Mouse (Mus musculus) common myeloid progenitor, adult 5-6 weeks (primary cell): ENCODE data around the gene Slc25a26. TPM values are rescaled to one million over a fixed set of nuclear protein-coding genes. Genes with fewer than 3 reads are reported as not detected.

ENCODE experiments used
- ATAC-seq: replicated peaks from 2 replicates; pipeline ENCODE4 v1.8.0; 2016; ENCODE audit warnings: low read depth, mild to moderate bottlenecking, moderate TSS enrichment, inconsistent platforms; ENCODE audit not compliant: poor library complexity, severe bottlenecking
- total RNA-seq: library from RNA; stranded (forward); fragments of 200-1000, 187-1606 nt; gene quantifications from 2 replicates; pipeline ENCODE4 v1.2.3, GENCODE M21; 2017

Gene Slc25a26
- total RNA-seq, 1 experiment from 2014 or later = 6.6 TPM

DNA sequence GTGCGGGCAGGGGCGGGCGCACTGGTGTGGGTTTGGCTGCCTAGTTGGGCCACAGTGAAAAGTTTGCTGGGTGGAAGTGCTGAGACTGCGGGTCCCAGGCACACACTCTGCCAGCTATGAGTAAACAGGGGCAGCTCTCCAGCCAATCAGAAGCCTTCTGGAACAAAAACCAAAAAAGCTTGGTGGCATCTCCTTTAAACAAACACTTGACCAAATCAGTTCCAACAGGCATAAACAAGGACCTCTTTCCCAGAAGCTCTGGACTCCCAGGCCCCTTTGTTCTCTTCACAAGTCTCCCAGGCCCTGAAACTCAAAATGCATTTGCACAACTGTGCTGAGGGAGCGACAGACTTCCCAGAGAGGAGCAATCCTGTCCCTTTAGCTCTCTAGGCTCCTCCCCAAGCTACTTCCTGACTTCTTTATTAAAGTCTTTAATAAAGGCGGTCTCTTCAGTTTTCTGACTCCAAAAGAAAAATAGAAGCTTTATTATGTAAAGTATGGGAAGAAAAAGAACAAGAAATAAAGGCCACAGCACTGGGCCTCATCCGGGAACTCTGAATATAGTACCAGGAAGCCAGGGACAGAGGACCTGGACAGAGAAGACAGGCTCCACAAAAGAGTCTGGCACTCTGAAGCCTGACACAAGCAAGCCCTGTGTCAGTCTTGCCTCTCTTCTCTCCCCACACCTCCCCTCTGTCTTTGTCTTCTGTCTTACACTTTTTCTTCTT, 131.1 kb downstream of the Slc25a26 start:
- ATAC-seq = no peak

DNA sequence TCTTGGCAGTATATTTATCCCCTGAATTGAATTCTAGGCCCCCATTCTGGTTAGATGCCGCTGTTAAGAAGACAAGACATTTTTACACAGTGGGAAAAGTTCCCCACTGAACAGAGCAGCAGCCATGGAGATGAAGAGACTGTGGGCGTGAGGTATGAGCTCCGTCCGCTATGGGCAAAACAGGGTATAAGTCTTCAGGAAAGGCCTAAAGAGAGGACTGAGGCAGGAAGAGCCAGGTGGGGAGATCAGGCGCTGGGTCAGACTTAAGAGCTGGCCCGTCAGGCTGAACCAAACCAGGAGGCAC, 131.6 kb downstream of the Slc25a26 start:
- ATAC-seq = no peak

DNA sequence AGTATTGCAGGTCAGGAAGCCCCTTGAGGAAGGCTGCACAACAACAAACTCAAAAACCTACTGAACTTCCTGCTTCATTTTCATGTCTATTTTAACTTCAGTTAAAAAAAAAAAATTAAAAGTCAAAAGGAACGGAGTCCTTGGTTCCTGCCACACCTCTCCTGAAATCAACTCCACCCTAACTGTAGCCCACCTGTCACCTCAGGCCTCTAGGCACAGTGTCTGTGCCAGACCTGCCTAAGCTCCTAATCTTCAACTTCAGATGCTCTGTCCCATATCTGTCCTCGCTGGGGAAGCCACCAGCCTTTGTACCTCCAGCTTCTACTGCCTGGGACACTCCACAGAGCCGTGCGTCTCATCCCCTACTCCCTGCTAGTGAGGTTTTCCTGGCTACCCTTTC, 134.1 kb downstream of the Slc25a26 start:
- 0 out of 2 replicates have a peak, but pooled peaks have one; percentile 16 for ATAC-seq

DNA sequence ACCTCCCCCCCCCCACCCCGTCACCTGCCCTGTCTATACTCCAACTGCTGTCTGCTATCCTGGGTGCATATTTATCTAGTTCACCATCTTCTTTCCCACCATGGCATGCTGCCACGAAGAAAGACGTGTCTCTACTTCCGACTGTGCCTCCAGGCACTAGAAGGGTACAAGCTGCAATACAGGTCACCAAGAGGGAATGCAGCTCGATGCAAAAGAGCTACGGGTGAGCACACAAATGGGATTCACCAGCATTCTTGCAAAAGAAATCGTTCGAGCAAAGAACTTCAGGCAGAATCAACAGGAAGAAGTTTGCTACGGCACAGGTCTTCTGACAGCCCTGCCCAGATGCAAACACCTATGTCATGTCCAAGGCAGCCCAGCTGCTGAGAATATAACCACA, 134.6 kb downstream of the Slc25a26 start:
- ATAC-seq = no peak

DNA sequence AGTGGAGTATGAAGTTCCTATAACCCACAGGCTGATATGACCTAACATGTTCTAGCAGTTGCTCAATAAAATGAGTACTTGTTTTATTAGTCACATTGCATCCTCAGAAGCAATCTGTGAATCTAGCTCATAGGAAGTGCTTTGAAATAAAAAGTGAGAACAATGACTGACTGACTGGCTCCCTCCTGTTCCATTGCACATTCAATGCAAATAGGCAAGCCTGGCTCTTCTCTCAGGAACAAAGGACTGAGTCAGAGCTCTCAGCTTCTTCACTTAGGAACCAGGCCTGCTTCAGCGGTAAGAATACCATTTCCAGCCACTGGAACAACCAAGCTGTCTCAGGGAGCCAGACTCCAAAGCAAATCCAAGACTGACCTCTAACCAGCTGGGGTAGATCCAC, 135.2 kb downstream of the Slc25a26 start:
- ATAC-seq = no peak

DNA sequence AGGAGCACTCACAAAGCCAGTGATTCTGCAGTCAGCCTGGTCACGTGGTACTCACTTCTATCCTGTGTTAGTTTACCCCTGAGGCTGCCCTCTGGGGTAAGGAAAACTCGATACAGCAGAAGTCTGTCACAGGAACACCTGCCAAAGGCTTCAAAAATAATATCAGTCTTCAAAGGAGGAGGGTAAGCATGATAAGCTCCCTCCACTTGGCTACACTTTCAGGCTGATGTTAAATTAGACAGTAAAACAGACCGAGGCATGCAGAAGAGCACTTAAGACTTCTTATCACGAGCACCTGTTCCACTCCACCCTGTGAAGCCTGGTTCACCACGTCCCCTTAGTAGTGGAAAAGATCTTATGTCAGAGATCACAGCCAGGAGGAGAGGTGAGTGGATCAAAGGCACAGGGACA, 136.9 kb downstream of the Slc25a26 start:
- ATAC-seq = peak; percentile 72

DNA sequence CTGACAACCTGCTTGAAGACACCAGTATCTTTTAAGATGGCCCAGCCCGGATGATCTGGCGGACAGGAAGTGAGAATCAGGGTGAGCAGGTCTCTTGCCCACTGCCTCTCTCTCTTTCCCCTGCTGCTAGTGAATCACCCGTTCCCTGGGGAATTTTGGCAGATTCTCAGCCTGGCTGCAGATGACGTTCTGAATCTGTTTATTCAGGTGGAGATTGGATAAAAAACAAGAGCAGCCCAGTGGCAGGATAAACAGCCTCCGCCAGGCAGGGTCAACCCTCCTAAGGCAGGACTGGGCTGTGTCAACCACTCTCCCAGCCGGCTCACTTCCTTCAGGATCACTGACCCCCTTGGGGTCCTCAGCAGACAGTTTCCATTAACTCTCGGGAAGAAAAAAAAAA, 140.2 kb downstream of the Slc25a26 start:
- ATAC-seq = no peak

DNA sequence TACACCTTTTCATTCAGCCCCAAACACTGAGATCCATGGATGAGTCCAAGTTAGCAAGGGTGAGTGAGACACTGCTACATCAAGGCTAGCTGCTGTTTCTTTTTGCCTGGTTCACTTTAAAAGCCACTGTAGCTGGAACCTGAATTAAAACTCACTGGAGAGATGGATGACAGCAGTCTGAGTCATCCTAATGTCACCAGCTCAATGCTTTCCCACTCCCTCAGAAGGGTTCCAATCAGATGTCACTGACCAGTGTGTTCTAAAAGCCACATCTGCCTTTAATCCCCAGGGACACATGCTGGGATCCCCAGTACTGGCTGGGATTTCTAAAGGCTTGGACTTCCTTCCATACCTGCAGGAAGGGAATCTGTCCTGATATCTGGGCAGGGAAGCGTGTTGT, 141.9 kb downstream of the Slc25a26 start:
- no peak for ATAC-seq

DNA sequence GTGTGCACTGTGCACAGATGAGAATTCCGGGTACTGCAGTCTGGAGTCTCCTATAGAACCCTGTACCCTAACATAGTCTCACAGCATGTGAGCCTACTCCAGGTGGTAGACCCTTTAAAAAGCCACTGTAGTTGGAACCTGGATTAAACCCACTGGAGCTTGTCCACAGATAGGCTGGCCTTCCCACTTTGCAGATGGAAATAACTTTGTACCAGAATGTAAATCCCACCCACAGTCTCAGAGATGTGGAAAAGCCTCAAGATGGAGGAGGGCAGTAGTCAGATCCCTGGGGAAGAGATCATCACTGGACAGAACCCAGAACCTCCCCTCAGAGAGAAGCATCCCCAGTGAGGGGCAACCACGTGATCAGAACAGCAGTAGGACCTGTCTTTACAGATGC, 143.9 kb downstream of the Slc25a26 start:
- ATAC-seq = no peak

DNA sequence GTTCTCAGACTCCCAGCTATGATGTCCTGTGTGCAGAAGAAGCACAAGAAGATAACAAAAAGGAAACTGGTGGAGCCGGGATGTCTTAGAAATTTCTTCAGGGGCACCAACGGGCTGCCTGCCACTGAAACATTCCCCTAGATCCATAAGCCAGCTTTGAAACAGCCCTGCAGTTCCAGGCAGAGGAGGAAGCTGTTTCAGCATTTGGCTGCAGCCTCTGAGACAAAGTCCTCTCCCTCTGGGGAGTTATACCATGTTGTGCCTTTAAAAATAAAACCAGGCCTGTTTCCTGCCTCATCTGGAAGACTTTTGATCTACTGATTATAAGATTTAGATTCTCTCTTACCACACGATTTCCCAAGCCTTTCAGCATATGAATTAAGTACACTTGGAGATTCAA, 144.5 kb downstream of the Slc25a26 start:
- no peak for ATAC-seq

DNA sequence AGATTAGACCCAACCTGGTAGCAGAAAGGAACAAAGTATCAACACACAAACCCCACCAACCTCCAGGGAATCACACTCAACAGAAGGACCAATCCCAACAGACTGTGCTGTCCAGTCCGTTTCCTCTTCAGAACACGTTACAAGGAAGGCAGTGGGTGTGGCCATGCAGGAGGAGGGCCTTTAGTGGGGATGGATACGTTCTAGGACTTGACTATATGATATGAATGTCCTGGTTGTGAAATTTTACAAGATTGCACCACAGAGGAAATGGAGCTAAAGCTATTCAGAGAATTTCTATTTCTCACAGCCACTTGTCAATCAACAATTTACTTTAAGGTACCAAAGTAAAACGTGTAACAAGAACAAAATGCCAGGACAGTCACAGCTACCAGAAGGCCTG, 145.6 kb downstream of the Slc25a26 start:
- ATAC-seq = peak; percentile 66

DNA sequence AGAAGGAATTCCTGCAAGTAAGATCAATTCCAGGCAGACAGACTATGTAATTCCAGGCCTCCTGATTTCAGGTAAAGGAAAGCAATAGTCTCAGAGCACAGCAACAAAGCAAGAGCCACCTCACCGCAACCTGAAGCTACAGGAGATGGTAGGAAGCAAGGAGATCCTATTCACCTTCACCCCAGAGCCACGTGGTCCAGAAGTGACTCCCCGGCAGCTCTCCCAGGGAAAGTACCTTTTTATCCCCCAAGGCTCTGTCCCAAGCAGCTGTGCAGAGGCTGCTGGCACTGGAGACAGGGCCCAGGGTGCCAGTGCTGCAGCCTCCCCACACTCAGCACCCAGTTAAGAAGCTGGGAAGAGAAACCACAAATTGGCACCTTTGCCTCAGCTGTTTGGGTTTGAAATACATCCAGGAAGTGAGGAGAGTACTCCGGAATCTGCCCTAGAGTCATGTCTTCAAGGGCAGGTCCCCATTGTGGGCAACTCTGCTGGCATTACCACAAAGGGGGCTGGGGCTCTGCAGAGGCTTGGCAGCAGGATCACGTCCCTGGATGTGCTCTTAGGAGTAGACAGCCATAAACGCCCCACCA, 146.2 kb downstream of the Slc25a26 start:
- 0 out of 2 replicates have a peak, but pooled peaks have one; percentile 4 for ATAC-seq

DNA sequence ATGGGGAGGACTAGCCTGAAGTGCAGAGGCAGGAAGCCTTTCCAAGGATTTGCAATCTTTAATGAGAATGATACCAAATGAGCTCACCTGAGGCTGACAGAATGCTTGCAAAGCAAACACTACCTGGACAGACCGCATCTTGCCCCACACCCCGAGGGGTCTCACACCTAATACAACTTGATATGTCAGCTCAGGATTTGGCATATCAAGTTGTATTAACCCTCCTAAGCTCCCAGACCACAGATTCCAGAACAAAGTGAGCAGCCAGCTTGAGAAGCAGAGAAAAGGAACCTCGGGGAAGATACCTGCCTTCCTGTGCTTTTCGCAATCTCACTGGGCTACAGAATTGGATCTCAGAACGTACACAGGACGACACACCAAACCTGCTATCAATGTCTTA, 146.8 kb downstream of the Slc25a26 start:
- ATAC-seq = no peak

DNA sequence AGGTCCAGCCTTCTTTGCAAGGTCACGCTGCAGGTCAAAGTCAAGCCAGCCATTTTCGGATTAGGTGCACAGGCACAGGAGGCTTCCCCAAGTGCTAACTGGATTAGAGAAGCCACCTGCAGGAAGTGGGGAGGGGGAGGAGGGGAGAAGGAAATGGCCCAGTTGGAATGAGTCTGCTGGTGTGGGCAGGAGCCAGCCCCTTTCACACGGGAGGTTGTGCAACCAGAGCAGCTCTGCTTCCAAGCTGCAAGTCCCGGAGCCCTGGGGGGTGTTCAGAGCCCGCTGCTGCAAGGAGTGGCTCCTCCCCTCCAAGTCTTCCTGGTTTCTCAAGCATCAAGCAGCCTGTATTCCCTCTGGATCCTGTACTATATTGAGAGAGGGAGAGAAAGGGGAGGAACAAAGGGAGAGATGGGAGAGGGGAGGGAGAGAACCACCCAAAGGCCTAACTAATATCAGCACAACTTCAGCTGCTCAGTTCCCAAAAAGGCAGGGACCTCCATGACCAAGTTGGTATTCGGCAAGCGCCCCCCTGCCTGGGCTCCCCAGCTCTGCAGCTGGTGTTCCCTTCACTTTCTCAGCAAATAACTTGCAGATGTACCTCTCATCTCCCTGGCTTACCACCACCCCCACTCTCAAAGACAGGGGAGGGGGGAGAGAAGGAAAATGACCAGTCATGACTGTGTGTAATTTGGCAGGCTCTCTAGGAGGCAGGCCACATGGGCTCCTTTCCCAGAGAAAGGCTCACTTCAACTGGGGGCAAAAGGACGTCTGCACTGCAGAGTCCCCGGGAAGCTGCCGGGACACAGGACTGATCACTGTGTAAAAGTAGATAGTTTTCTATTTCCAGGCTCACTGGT, 147.7 kb downstream of the Slc25a26 start:
- ATAC-seq = peak; percentile 80

DNA sequence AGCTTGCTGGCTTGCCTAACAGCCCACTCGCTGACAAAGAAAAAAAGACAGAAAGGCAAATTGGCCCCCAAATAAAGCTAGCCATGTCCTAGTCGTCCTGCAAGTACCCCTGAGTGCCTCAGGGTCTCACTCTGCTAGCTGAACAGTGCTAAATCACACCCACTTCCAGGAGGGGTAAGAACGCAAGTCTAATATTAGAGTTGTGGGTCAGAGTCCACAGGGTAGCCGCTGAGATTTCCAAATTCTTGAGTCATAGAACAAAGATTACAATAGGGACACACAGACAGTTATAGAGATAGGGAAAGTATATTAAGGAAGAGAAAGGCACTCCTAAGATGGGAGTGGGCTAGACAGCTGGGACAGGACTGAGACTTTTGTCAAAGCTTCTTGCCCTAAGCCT, 148.4 kb downstream of the Slc25a26 start:
- no peak for ATAC-seq

DNA sequence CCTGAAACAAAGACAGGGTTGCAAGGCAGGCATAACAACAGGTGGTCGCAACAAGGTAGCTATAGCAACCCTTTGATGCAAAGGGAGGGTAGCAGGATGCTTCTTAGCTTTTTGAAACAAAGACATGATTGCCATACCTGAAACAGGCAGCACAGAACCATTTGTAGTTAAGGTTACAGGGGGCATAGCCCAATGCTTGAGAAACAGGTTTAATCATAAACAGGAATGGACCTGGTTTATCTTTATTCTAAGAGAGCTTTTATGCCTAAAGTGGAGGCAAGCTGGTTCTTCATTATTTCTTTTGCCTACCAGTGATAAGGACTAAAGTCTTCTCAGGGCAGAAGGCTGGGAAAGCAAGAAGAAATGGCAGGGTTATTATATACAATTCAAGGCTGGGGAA, 149.5 kb downstream of the Slc25a26 start:
- ATAC-seq = no peak

DNA sequence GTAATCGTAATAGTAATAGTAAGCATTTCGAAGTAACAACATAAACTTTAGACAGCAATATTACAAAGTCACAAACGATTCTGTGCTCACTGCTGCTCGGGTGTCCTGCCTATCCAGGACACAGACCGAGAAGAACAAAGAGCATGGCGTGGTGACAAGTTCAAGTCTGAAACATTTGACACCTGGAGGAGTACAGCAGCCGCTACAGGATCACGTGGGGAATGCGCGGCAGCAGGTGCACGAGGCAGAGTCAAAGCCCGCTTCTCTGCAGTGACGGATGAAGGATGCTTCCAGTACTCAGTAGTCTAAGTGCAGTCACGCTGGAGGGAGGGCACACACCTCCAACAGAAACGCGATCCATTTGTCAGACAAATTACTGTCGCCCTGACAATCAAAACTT, 151.4 kb downstream of the Slc25a26 start:
- no peak for ATAC-seq

DNA sequence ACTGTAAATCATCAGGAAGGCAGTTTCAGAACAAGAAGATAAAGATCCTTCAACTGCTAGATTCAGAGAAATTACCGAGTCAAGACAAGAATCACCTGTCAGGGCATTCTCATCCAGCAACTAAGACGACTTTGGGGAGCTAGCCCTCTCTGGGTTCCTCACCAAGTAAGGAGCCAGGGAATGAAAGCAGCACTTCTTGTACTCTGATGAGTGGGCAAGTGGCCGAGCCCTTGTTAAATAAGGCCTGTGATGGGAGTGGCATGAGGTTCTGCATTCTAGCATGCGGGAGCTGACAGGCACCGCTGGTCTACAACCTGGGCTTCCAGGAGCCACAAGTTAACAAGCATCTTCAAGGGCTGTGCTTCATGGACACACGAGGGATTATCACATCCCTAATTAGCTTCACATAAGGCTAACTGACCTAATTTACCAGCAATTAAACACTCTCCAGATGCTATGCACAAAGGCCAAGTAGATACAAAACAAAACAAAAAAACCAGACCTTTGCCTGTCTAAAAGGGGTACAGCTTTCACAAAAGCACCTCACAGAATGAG, 152.6 kb downstream of the Slc25a26 start:
- no peak for ATAC-seq

DNA sequence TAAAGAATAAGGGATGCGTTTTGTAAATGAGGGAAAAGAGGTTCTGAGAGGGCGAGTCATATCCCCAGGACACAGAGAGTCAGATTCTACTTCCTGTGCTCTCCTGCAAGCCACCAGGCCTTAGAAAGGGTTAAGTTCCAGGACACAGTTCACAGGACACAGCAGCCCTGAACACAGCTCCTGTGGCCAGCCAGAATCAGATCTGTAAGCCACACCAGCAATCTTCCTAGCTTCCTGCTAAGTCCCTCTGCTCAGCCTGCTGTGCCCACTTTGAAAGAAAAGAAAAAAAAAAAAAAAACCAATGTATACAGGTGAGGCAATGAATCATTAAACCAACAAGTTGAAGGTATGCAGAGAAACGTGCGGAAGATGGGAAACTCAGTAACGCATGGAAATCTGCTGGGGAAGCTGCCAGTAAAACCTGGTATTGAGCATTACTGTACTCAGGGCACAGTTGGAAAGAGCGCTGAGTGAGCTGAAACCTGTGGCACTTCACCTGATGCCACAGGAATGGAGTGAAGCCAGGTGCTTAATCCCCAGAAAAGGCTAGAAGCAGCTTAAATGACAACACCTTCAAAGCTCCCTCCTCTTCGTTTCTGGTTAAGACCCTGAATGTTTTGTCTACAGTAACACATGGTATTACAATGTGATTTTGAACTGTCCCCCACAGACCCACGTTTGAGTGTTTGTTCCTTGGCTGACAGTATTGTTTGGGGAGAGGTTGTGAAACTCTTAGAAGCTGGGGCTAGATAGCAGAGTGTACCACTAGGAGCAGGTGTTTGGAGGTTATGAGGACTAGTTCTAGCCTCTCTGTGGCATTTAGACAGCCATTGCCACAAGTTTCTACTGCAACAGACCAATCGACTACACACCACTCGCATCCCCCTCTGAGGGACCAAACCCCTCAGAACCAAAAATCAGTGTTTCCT, 153.5 kb downstream of the Slc25a26 start:
- ATAC-seq = no peak
